Mouse (Mus musculus) forebrain, embryonic 14.5 days (tissue): ENCODE measurements around the gene Inhbc. TPM values are rescaled to one million over a fixed set of nuclear protein-coding genes. Genes with fewer than 3 reads are reported as not detected.

ENCODE experiments used
- ATAC-seq: fragments of 200-750 bp; cut with Nextera tagmentation; 2 replicates; pipeline ENCODE4 v1.8.0; 2017; ENCODE audit warnings: mild to moderate bottlenecking, moderate library complexity
- DNase-seq: peaks from one replicate; pipeline ENCODE4 v3.0.0-alpha.2; 2015; ENCODE audit warnings: low spot score
- H3K27ac ChIP-seq: fragments of 300-500 bp; sonication (generic); 2 replicates; pipeline ENCODE4 v1.5.1; 2014; ENCODE audit warnings: low read depth, mild to moderate bottlenecking, control low read depth, low read length, moderate library complexity
- H3K27me3 ChIP-seq: fragments of 300-500 bp; sonication (generic); replicated peaks from 2 replicates; pipeline ENCODE4 v1.6.1; 2014; ENCODE audit warnings: low read length, control low read depth, mixed read lengths; ENCODE audit not compliant: control insufficient read depth, insufficient read depth
- H3K36me3 ChIP-seq: fragments of 300-500 bp; sonication (generic); 2 replicates; pipeline ENCODE4 v1.6.1; 2014; ENCODE audit warnings: low read length, control low read depth; ENCODE audit not compliant: control insufficient read depth, insufficient read depth
- H3K4me1 ChIP-seq: fragments of 300-500 bp; sonication (generic); 2 replicates; pipeline ENCODE4 v1.6.1; 2014; ENCODE audit warnings: antibody characterized with exemption, low read length, control low read depth; ENCODE audit not compliant: control insufficient read depth, insufficient read depth
- H3K4me2 ChIP-seq: fragments of 300-500 bp; sonication (generic); 2 replicates; pipeline ENCODE4 v1.6.1; 2014; ENCODE audit warnings: mild to moderate bottlenecking, control low read depth, low read length
- H3K4me3 ChIP-seq: fragments of 300-500 bp; sonication (generic); 2 replicates; pipeline ENCODE4 v1.5.1; 2014; ENCODE audit warnings: low read depth, low read length, control low read depth
- H3K9ac ChIP-seq: fragments of 300-500 bp; sonication (generic); 2 replicates; pipeline ENCODE4 v1.6.1; 2014; ENCODE audit warnings: mild to moderate bottlenecking, low read length, control low read depth, moderate library complexity
- H3K9me3 ChIP-seq: fragments of 300-500 bp; sonication (generic); replicated peaks from 2 replicates; pipeline ENCODE4 v1.6.1; 2016; ENCODE audit warnings: low read length, control low read depth, mixed read lengths; ENCODE audit not compliant: control insufficient read depth
- WGBS: fragments of 180-500 bp; shearing (Covaris S2); extraction: QIAGEN DNeasy Blood & Tissue Kit; methylation state at CpG from one replicate; pipeline ENCODE4 v1.1.7; 2014; 5-methylcytosine and 5-hydroxymethylcytosine counted together
- polyA plus RNA-seq: library from polyadenylated mRNA; unstranded; fragments of >200 nt; fragmentation: Nextera tagmentation; extraction: Ambion mirVana; gene quantifications from 2 replicates; pipeline ENCODE4 v1.2.1, GENCODE M21; 2014

Gene Inhbc
- polyA plus RNA-seq, 1 experiment from 2014 or later: not detected

DNA sequence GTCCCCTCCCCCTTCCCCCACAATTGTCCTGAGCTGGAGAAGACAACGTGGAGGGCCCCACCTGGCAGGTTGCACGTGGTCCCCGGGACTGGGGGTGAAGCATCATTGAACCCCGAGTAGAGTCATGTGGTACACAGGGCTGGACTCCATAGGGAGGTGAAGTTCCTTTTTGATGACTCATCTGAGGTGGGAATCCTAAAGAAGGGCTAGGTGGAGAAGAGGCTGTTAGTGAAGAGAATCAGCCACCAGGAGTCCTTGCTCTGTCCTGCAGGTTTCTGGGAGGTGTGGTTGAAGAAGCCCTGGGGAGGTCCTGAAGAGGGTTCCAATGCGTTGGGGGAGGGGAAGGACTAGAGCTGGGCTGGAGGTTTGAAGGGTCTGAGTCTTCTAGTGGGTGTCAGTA is 33.3 kb downstream of the Inhbc start:
- DNase-seq (no peak), ATAC-seq (no peak)
- Histone ChIP-seq H3K4me1 (peaks cover 21% of the 10 kb centered on the region), H3K4me3 (no peak overlapping the region), H3K27ac (no peak overlapping the region), H3K9ac (no peak overlapping the region), H3K9me3 (no peaks in the 10 kb centered on the region), H3K4me2 (no peak overlapping the region), H3K27me3 (peaks cover 21% of the 10 kb centered on the region; the same call in 1 of the 2 replicates), H3K36me3 (no peaks in the 10 kb centered on the region)
- WGBS: 79% methylated on average over 5 of the region's 5 CpGs

DNA sequence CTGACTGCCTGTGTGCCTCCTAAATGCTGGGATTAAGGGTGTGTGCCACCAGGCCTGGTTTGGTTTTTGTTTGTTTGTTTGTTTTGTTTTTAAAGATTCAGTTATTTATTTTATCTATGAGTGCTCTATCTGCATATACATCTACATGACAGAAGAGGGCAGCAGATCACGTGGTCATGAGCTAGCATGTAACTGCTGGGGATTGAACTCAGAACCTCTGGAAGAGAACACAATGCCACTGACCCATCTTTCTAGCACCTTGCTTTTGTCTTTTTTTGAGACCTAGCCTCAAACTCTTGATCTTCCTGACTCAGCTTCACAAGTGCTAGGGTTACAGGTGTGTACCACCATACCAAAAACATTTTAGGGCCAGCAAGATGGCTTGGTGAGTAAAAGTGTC is 35.0 kb downstream of the Inhbc start:
- H3K27ac ChIP-seq: no peak overlapping the region
- peaks cover 13% of the 10 kb centered on the region; the same call in 1 of the 2 replicates for H3K27me3 ChIP-seq
- no peak overlapping the region for H3K9ac ChIP-seq
- no peak overlapping the region for H3K4me2 ChIP-seq
- no peaks in the 10 kb centered on the region for H3K36me3 ChIP-seq
- ATAC-seq: no peak
- no peak for DNase-seq
- peaks cover 5% of the 10 kb centered on the region for H3K4me1 ChIP-seq
- WGBS: 43% methylated on average over 1 of the region's 1 CpGs
- H3K9me3 ChIP-seq: no peaks in the 10 kb centered on the region
- no peak overlapping the region for H3K4me3 ChIP-seq

DNA sequence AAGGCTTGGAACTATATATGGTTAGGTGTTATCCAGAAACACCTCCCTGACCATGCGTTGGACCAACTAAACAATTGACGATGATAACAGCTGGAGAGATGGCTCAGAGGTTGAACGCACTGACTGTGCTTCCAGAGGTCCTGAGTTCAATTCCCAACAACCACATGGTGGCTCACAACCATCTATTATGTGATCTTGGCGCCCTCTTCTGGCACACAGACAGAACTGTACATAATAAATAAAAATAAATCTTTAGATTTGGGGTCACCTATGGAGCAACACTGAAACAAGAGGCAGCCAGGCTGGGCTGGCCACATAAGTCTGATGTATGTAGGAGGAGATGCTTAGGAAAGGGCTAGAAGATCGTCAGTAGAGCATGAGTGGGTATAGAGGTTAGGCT is 37.1 kb downstream of the Inhbc start:
- Histone ChIP-seq H3K4me1 (no peaks in the 10 kb centered on the region), H3K4me2 (no peak overlapping the region), H3K4me3 (no peak overlapping the region), H3K36me3 (no peaks in the 10 kb centered on the region), H3K27me3 (peaks cover 18% of the 10 kb centered on the region), H3K9ac (no peak overlapping the region), H3K27ac (no peak overlapping the region), H3K9me3 (no peaks in the 10 kb centered on the region)
- DNase-seq: no peak
- ATAC-seq: no peak
- 78% methylated on average over 5 of the region's 5 CpGs for WGBS

DNA sequence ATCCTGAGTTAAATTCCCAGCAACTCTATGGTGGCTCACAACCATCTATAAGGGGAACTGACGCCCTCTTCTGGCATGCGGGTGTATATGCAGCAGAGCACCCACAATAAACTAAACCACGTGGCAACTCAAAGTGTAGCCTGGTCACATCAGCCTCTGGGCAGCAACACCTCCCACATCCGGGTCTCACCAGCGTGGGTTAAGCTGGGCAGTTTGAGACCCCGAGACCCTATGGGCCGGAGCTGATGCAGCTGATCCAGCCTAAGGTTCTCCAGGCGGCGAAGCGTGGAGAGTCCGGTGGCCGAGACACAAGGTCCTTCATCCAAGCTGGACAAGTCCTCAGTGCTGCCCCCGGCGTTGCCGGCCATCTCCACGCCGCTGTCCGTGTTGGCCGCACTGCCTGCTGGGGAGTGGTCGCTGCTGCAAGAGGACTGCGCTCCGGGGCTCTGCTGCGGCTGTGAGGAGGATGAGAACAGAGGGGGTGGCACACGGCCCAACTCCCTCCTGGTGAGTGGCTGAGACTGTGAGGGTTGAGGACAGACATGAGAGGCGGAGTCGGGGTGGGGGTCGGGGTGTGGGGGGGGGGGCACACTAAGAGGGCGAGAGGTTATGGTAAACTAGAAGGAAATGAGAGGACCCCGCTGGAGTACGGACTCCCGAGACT is 37.9 kb downstream of the Inhbc start:
- 0 out of 2 replicates have a peak overlapping the region, but pooled peaks have one; percentile 3 for H3K4me3 ChIP-seq
- no peaks in the 10 kb centered on the region for H3K9me3 ChIP-seq
- ATAC-seq (peak; percentile 35; the same call in 1 of the 2 replicates), DNase-seq (peak; percentile 37)
- H3K9ac ChIP-seq: 0 out of 2 replicates have a peak overlapping the region, but pooled peaks have one; percentile 13
- no peaks in the 10 kb centered on the region for H3K4me1 ChIP-seq
- peaks cover 26% of the 10 kb centered on the region for H3K27me3 ChIP-seq
- WGBS: 30% methylated on average over 30 of the region's 31 CpGs
- H3K27ac ChIP-seq: no peak overlapping the region
- H3K4me2 ChIP-seq: peak overlapping the region; percentile 37
- no peaks in the 10 kb centered on the region for H3K36me3 ChIP-seq

DNA sequence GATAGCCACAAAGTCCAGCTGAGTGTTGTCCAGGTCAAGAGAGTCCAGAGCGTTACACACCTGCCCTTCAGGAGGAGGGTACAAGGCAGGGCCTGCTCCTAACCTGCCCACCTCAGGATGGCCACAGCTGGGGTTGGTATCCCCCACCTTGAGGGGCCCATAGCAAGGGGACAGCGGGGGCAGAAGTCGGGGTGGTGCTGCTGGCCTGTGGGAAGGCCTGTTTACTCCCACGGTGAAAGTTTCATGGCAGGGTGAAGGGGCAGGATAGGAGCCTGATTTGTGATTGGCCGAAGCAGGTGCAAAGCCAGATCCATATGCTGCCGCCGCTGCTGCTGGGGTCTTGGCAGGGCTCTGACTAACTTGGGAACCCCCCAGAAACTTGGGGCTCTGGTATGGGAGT is 40.0 kb downstream of the Inhbc start:
- Histone ChIP-seq H3K36me3 (no peaks in the 10 kb centered on the region), H3K27me3 (peaks cover 46% of the 10 kb centered on the region), H3K27ac (no peak overlapping the region), H3K9ac (no peak overlapping the region), H3K9me3 (no peaks in the 10 kb centered on the region), H3K4me1 (peaks cover 7% of the 10 kb centered on the region; the same call in 1 of the 2 replicates), H3K4me2 (no peak overlapping the region), H3K4me3 (no peak overlapping the region)
- no peak for DNase-seq
- ATAC-seq: no peak
- 83% methylated on average over 7 of the region's 7 CpGs for WGBS

DNA sequence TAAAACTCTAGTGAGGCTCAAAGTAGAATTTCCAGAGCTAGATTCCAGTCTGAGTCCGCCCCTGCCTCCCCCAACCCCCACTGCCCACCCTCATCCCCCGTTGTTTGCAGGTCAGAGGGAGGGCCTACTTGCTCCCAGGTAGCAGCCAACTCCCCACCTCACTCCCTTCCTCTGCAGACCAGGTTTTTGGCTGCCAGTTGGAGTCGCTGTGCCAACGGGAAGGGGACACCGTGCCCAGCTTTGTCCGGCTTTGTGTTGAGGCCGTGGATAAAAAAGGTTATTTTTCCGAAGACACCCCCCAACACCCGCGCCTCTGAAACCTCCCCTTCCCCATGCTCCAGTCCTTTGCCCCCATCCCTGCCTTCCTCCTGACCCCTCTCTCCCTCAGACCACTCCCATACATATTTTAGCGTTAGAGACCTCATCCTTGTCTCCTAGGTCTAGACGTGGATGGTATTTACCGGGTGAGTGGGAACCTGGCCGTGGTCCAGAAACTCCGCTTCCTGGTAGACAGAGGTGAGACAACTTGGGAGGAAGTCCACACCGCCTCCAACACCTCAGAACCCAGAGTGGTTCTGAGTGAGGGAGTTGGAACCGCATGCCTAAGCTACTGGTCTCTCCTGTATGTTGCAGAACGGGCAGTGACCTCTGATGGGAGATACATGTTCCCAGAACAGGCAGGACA is 42.6 kb downstream of the Inhbc start:
- Histone ChIP-seq H3K4me3 (no peak overlapping the region), H3K36me3 (no peaks in the 10 kb centered on the region), H3K4me1 (peaks cover 7% of the 10 kb centered on the region; the same call in 1 of the 2 replicates), H3K4me2 (no peak overlapping the region), H3K9me3 (no peaks in the 10 kb centered on the region), H3K27ac (no peak overlapping the region), H3K9ac (no peak overlapping the region), H3K27me3 (peaks cover 56% of the 10 kb centered on the region)
- DNase-seq (no peak), ATAC-seq (no peak)
- 45% methylated on average over 18 of the region's 18 CpGs for WGBS

DNA sequence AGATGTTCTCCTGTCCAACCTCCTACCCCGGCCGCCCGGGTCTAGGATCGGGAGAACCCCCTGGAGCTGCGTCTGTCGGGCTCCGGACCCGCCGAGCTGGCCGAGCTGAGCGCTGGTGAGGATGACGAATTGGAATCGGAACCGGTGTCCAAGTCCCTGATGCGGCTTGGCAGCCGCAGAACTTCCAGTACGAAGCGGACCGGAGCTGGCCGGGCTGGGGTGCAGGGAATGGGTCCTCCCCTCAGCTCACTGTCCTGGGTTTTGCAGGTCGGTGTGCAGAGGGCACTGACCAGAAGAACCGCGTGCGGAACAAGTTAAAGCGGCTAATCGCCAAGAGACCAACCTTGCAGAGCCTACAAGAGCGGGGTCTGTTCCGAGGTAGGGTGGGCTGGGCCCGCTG is 43.4 kb downstream of the Inhbc start:
- H3K4me3 ChIP-seq: peak overlapping the region; percentile 22
- peak overlapping the region; percentile 50 for H3K4me2 ChIP-seq
- 6% methylated on average over 29 of the region's 29 CpGs for WGBS
- H3K27me3 ChIP-seq: peaks cover 56% of the 10 kb centered on the region
- H3K9me3 ChIP-seq: no peaks in the 10 kb centered on the region
- DNase-seq (no peak), ATAC-seq (no peak)
- H3K36me3 ChIP-seq: no peaks in the 10 kb centered on the region
- 0 out of 2 replicates have a peak overlapping the region, but pooled peaks have one; percentile 41 for H3K9ac ChIP-seq
- no peak overlapping the region for H3K27ac ChIP-seq
- H3K4me1 ChIP-seq: peaks cover 7% of the 10 kb centered on the region; the same call in 1 of the 2 replicates

DNA sequence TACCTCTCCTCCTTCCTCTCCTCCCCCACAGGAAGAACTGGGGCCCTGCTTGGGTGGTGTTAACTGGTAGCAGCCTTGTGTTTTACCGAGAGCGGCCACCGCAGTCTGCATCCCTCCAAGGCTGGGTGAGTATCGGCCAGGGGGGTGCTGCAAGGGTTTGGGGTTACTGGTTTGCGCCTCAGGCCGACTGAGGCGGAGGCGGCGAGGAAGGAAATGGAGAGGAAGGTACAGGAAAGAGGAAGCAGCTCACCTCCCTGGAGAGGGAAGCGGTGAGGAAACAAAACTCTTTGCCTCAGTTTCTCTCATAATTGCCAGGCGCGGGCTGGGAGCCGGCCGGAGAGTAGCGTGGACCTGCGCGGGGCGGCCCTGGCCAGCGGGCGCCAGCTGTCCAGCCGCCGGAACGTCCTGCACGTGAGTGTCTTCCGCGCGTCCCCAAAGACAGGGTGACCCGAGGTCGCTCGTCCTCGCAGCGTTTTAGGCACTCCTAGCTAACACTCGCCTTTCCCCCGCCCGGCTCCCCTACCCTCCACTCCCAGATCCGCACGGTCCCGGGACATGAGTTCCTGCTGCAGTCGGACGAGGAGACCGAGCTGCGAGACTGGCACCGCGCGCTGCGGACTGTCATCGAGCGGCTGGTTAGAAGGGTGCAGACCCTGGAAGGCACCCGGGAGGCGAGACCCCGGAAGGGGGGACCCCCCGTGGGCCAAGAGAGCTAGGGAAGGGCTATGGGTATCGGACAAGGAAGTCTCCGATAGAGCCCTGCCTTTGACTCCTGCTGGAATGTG is 44.0 kb downstream of the Inhbc start:
- WGBS: under 1% methylated on average over 54 of the region's 54 CpGs
- peaks cover 56% of the 10 kb centered on the region for H3K27me3 ChIP-seq
- no peak for ATAC-seq
- peak overlapping the region; percentile 50 for H3K4me2 ChIP-seq
- H3K27ac ChIP-seq: no peak overlapping the region
- no peak for DNase-seq
- H3K36me3 ChIP-seq: no peaks in the 10 kb centered on the region
- no peaks in the 10 kb centered on the region for H3K9me3 ChIP-seq
- H3K9ac ChIP-seq: peak overlapping the region; percentile 41; the same call in 1 of the 2 replicates
- peaks cover 7% of the 10 kb centered on the region; the same call in 1 of the 2 replicates for H3K4me1 ChIP-seq
- peak overlapping the region; percentile 22 for H3K4me3 ChIP-seq
